Mouse (Mus musculus) liver, embryonic 13.5 days (tissue): ENCODE data around the gene Ccdc47. TPM values are rescaled to one million over a fixed set of nuclear protein-coding genes. Genes with fewer than 3 reads are reported as not detected.
A peak's percentile ranks its signal among the peaks of the same experiment; 100 is the strongest.

ENCODE experiments used
- ATAC-seq: fragments of 200-750 bp; cut with Nextera tagmentation; 2 replicates; pipeline ENCODE4 v1.8.0; 2017; ENCODE audit warnings: low read depth, mild to moderate bottlenecking, moderate number of reproducible peaks, moderate library complexity
- DNase-seq: peaks from one replicate; pipeline ENCODE4 v3.0.0; 2022
- H3K27ac ChIP-seq: fragments of 300-500 bp; sonication (generic); 2 replicates; pipeline ENCODE4 v1.5.1; 2015; ENCODE audit warnings: moderate library complexity, mild to moderate bottlenecking, inconsistent platforms
- H3K27me3 ChIP-seq: fragments of 300-500 bp; sonication (generic); 2 replicates; pipeline ENCODE4 v1.6.1; 2015; ENCODE audit warnings: mild to moderate bottlenecking, inconsistent platforms
- H3K36me3 ChIP-seq: fragments of 300-500 bp; sonication (generic); 2 replicates; pipeline ENCODE4 v1.6.1; 2015; ENCODE audit warnings: mild to moderate bottlenecking, inconsistent platforms
- H3K4me1 ChIP-seq: fragments of 300-500 bp; sonication (generic); replicated peaks from 2 replicates; pipeline ENCODE4 v1.6.1; 2015; ENCODE audit warnings: inconsistent platforms
- H3K4me2 ChIP-seq: fragments of 300-500 bp; sonication (generic); 2 replicates; pipeline ENCODE4 v1.6.1; 2015; ENCODE audit warnings: inconsistent platforms, mild to moderate bottlenecking, moderate library complexity
- H3K4me3 ChIP-seq: fragments of 300-500 bp; sonication (generic); replicated peaks from 2 replicates; pipeline ENCODE4 v1.5.1; 2015; ENCODE audit warnings: mild to moderate bottlenecking, inconsistent platforms
- H3K9ac ChIP-seq: fragments of 300-500 bp; sonication (generic); 2 replicates; pipeline ENCODE4 v1.6.1; 2015; ENCODE audit warnings: mild to moderate bottlenecking, inconsistent platforms
- H3K9me3 ChIP-seq: fragments of 300-500 bp; sonication (generic); replicated peaks from 2 replicates; pipeline ENCODE4 v1.6.1; 2016; ENCODE audit warnings: inconsistent platforms
- WGBS: fragments of 180-500 bp; shearing (Covaris S2); methylation state at CpG from one replicate; pipeline ENCODE4 v1.1.7; 2015; ENCODE audit not compliant: insufficient replicate concordance; 5-methylcytosine and 5-hydroxymethylcytosine counted together
- polyA plus RNA-seq: library from polyadenylated mRNA; unstranded; fragments of >200 nt; fragmentation: Nextera tagmentation; extraction: Ambion mirVana; gene quantifications from 2 replicates; pipeline ENCODE4 v1.2.1, GENCODE M21; 2015

Ccdc47 gene
- polyA plus RNA-seq, 1 experiment from 2014 or later, result 41.5 TPM

GRCm38 (mm10) chr11:106195341-106195740 is 20.8 kb downstream of the Ccdc47 start:
- H3K9ac ChIP-seq, result 0 out of 2 replicates have a peak overlapping the region, but pooled peaks have one; percentile 9
- no peak overlapping the region for H3K4me3 ChIP-seq
- DNase-seq (no peak), ATAC-seq (no peak)
- H3K9me3 ChIP-seq, result no peaks in the 10 kb centered on the region
- no peaks in the 10 kb centered on the region for H3K27me3 ChIP-seq
- H3K36me3 ChIP-seq, result peaks cover 30% of the 10 kb centered on the region
- 0 out of 2 replicates have a peak overlapping the region, but pooled peaks have one; percentile 29 for H3K27ac ChIP-seq
- H3K4me1 ChIP-seq, result peaks cover 42% of the 10 kb centered on the region
- H3K4me2 ChIP-seq, result no peak overlapping the region

DNA sequence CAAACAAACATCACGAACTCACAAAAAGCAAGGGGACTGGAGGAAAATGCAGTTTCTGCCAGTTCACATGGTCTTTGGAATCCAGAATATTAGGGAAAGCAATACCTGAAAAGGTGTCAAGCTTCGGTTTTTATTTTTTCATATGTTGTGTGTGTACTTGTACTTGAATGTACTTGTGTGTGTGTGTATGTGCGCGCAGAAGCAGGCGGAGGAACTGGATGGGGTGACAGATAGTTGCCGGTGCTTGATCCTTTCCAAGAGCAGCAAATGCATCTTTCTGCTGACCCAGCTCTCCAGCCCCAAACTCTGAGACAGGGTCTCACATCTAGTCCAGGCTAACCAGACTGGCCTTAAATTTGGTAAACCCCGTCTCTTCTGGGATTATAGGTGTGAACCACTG is 21.3 kb downstream of the Ccdc47 start:
- Histone ChIP-seq H3K4me3 (no peak overlapping the region), H3K27me3 (no peaks in the 10 kb centered on the region), H3K27ac (no peak overlapping the region), H3K9me3 (no peaks in the 10 kb centered on the region), H3K4me1 (peaks cover 42% of the 10 kb centered on the region), H3K36me3 (peaks cover 30% of the 10 kb centered on the region), H3K4me2 (no peak overlapping the region), H3K9ac (0 out of 2 replicates have a peak overlapping the region, but pooled peaks have one; percentile 9)
- WGBS, result 90% methylated on average over 7 of the region's 7 CpGs
- DNase-seq (no peak), ATAC-seq (no peak)

GRCm38 (mm10) chr11:106194155-106194541 is 22.0 kb downstream of the Ccdc47 start:
- H3K4me1 ChIP-seq, result peaks cover 42% of the 10 kb centered on the region
- peak overlapping the region; percentile 80 for H3K27ac ChIP-seq
- peak overlapping the region; percentile 77 for H3K4me2 ChIP-seq
- H3K9me3 ChIP-seq, result no peaks in the 10 kb centered on the region
- H3K9ac ChIP-seq, result peak overlapping the region; percentile 76
- ATAC-seq (no peak), DNase-seq (no peak)
- peak overlapping the region; percentile 78 for H3K4me3 ChIP-seq
- 33% methylated on average over 3 of the region's 3 CpGs for WGBS
- peaks cover 27% of the 10 kb centered on the region for H3K36me3 ChIP-seq
- no peaks in the 10 kb centered on the region for H3K27me3 ChIP-seq

GRCm38 (mm10) chr11:106193371-106194154 is 22.6 kb downstream of the Ccdc47 start:
- Histone ChIP-seq H3K4me2 (peak overlapping the region; percentile 92), H3K36me3 (peaks cover 22% of the 10 kb centered on the region), H3K4me1 (peaks cover 37% of the 10 kb centered on the region), H3K4me3 (peak overlapping the region; percentile 78), H3K9ac (peak overlapping the region; percentile 87), H3K27me3 (no peaks in the 10 kb centered on the region), H3K9me3 (no peaks in the 10 kb centered on the region), H3K27ac (peak overlapping the region; percentile 95)
- DNase-seq, result peak; percentile 97
- under 1% methylated on average over 44 of the region's 44 CpGs for WGBS
- peak; percentile 97 for ATAC-seq

- peak; percentile 15 for DNase-seq
- Histone ChIP-seq H3K9me3 (no peaks in the 10 kb centered on the region), H3K9ac (peak overlapping the region; percentile 87), H3K4me3 (peak overlapping the region; percentile 78), H3K27me3 (no peaks in the 10 kb centered on the region), H3K4me1 (peaks cover 30% of the 10 kb centered on the region), H3K36me3 (peaks cover 15% of the 10 kb centered on the region), H3K27ac (peak overlapping the region; percentile 95), H3K4me2 (peak overlapping the region; percentile 92)
- peak; percentile 47 for ATAC-seq
- 4% methylated on average over 19 of the region's 19 CpGs for WGBS
Measured at GRCm38 (mm10) chr11:106192657-106193370, 23.3 kb downstream of the Ccdc47 start.

GRCm38 (mm10) chr11:106192241-106192640 is 23.9 kb downstream of the Ccdc47 start:
- Histone ChIP-seq H3K27me3 (no peaks in the 10 kb centered on the region), H3K9me3 (no peaks in the 10 kb centered on the region), H3K4me1 (peaks cover 29% of the 10 kb centered on the region), H3K4me3 (peak overlapping the region; percentile 78), H3K4me2 (peak overlapping the region; percentile 92), H3K36me3 (peaks cover 9% of the 10 kb centered on the region), H3K27ac (peak overlapping the region; percentile 95), H3K9ac (peak overlapping the region; percentile 87)
- ATAC-seq (no peak), DNase-seq (no peak)
- 31% methylated on average over 5 of the region's 5 CpGs for WGBS

GRCm38 (mm10) chr11:106191716-106192115 is 24.4 kb downstream of the Ccdc47 start:
- Histone ChIP-seq H3K9ac (peak overlapping the region; percentile 87; the same call in 1 of the 2 replicates), H3K27ac (peak overlapping the region; percentile 95), H3K4me3 (peak overlapping the region; percentile 78), H3K36me3 (peaks cover 5% of the 10 kb centered on the region; the same call in 1 of the 2 replicates), H3K4me2 (peak overlapping the region; percentile 92), H3K9me3 (no peaks in the 10 kb centered on the region), H3K4me1 (peaks cover 29% of the 10 kb centered on the region), H3K27me3 (no peaks in the 10 kb centered on the region)
- 81% methylated on average over 3 of the region's 3 CpGs for WGBS
- no peak for ATAC-seq
- DNase-seq, result no peak

DNA sequence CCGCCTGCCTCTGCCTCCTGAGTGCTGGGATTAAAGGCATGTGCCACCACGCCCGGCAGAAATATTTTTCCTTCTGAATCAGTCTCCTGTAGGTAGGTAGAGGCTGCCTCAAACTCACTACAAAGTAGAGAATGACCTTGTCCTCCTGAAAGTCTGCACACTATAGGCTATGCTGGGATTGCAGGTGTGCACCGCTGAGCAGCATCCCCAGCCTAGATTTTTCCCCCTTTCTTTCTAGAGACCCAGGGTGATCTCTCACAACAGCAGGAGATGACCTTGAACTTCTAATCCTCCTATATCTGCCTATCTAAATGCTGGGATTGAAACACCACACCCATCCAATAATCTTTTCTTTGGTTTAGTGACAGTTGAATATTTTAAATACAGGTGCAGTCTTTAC is 28.8 kb downstream of the Ccdc47 start:
- WGBS, result 84% methylated on average over 4 of the region's 4 CpGs
- ATAC-seq, result no peak
- peaks cover 12% of the 10 kb centered on the region for H3K4me1 ChIP-seq

GRCm38 (mm10) chr11:106180449-106180801 is 35.7 kb downstream of the Ccdc47 start:
- Histone ChIP-seq H3K9me3 (no peaks in the 10 kb centered on the region), H3K4me3 (no peak overlapping the region), H3K4me1 (peaks cover 46% of the 10 kb centered on the region), H3K4me2 (no peak overlapping the region), H3K27ac (no peak overlapping the region), H3K9ac (no peak overlapping the region), H3K27me3 (no peaks in the 10 kb centered on the region), H3K36me3 (no peaks in the 10 kb centered on the region)
- ATAC-seq (no peak), DNase-seq (no peak)
- WGBS, result 65% methylated on average over 2 of the region's 2 CpGs

More for the DNA sequence above, 28.8 kb downstream of the Ccdc47 start:
- Histone ChIP-seq H3K9ac (no peak overlapping the region), H3K36me3 (no peaks in the 10 kb centered on the region), H3K9me3 (no peaks in the 10 kb centered on the region), H3K4me3 (no peak overlapping the region), H3K27me3 (no peaks in the 10 kb centered on the region), H3K4me2 (no peak overlapping the region), H3K27ac (no peak overlapping the region)
- DNase-seq, result no peak

GRCm38 (mm10) chr11:106179711-106180448 is 36.3 kb downstream of the Ccdc47 start:
- H3K9ac ChIP-seq, result no peak overlapping the region
- no peak overlapping the region for H3K27ac ChIP-seq
- H3K27me3 ChIP-seq, result no peaks in the 10 kb centered on the region
- no peak for DNase-seq
- ATAC-seq, result no peak
- H3K9me3 ChIP-seq, result no peaks in the 10 kb centered on the region
- H3K4me2 ChIP-seq, result no peak overlapping the region
- H3K4me3 ChIP-seq, result no peak overlapping the region
- no peaks in the 10 kb centered on the region for H3K36me3 ChIP-seq
- H3K4me1 ChIP-seq, result peaks cover 51% of the 10 kb centered on the region
- WGBS, result 75% methylated on average over 7 of the region's 7 CpGs
